Mouse (Mus musculus) intestine, postnatal 0 days (tissue): ENCODE measurements at regions not wholly inside any gene's neighbourhood (a gene's known extent, or its start where the extent isn't known, plus 50 kb on each side); places are given as distances from the start of the nearest gene placed in this dataset. TPM values are rescaled to one million over a fixed set of nuclear protein-coding genes. Genes with fewer than 3 reads are reported as not detected.

ENCODE experiments used
- ATAC-seq: fragments of 200-750 bp; cut with Nextera tagmentation; 2 replicates; pipeline ENCODE4 v1.8.0; 2017; ENCODE audit warnings: mild to moderate bottlenecking, moderate TSS enrichment, moderate library complexity
- H3K27ac ChIP-seq: fragments of 300-500 bp; sonication (generic); 2 replicates; pipeline ENCODE4 v1.5.1; 2014; ENCODE audit warnings: mild to moderate bottlenecking, low read depth, low read length, moderate library complexity
- H3K27me3 ChIP-seq: fragments of 300-500 bp; sonication (generic); replicated peaks from 2 replicates; pipeline ENCODE4 v1.6.1; 2014; ENCODE audit warnings: low read length, mixed read lengths; ENCODE audit not compliant: control insufficient read depth, insufficient read depth
- H3K36me3 ChIP-seq: fragments of 300-500 bp; sonication (generic); 2 replicates; pipeline ENCODE4 v1.6.1; 2014; ENCODE audit warnings: mild to moderate bottlenecking, moderate library complexity; ENCODE audit not compliant: control insufficient read depth, insufficient read depth
- H3K4me1 ChIP-seq: fragments of 300-500 bp; sonication (generic); replicated peaks from 2 replicates; pipeline ENCODE4 v1.6.1; 2014; ENCODE audit warnings: antibody characterized with exemption, low read length, mixed read lengths; ENCODE audit not compliant: control insufficient read depth, insufficient read depth
- H3K4me2 ChIP-seq: fragments of 300-500 bp; sonication (generic); replicated peaks from 2 replicates; pipeline ENCODE4 v1.6.1; 2014; ENCODE audit warnings: low read depth, mild to moderate bottlenecking, moderate library complexity
- H3K4me3 ChIP-seq: fragments of 300-500 bp; sonication (generic); 2 replicates; pipeline ENCODE4 v1.5.1; 2014; ENCODE audit warnings: low read depth, low read length
- H3K9ac ChIP-seq: fragments of 300-500 bp; sonication (generic); 2 replicates; pipeline ENCODE4 v1.6.1; 2014; ENCODE audit warnings: mild to moderate bottlenecking, low read depth, low read length
- H3K9me3 ChIP-seq: fragments of 300-500 bp; sonication (generic); 2 replicates; pipeline ENCODE4 v1.6.1; 2016; ENCODE audit warnings: mixed run types; ENCODE audit not compliant: control insufficient read depth
- CTCF ChIP-seq: sonication (generic); IDR thresholded peaks from 2 replicates; pipeline ENCODE4 v1.5.1; 2016; ENCODE audit warnings: low read depth, mild to moderate bottlenecking, control low read depth, antibody characterized with exemption, moderate library complexity
- WGBS: fragments of 180-500 bp; shearing (Covaris S2); extraction: QIAGEN DNeasy Blood & Tissue Kit; methylation state at CpG from one replicate; pipeline ENCODE4 v1.1.7; 2014; 5-methylcytosine and 5-hydroxymethylcytosine counted together
- microRNA-seq: library from miRNA; unstranded; fragments of <30 nt; microRNA quantifications from one replicate; pipeline ENCODE4, GENCODE M21; 2016

DNA sequence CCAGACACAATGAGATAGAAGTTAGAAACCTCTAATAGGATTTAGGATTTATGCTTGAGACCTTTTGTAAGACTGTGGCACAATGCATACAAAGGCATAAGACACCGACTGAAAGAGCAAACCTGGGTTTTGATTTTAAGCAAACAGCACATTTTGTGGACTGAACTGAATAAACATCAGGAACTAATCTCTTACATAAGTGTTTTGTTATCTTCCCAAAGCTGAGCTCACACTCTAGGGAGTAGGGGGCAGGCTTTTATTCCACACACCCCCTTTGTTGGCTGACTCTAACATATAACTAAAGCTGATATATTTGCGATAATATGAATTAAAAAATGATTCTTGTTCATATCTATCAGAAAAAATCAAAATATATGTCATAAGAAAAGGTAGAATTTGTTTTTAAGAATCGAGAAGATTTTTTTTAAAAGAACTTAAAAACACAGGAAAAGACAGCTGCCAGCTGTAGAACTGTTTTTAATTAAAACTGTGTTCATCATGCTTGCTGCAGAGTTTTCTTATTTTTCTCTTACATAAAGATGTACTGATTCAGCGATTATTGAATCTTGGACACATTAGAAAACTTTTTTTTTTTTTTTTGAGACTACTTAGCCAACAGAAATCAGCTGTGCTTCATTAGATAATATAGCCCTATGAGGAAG is 56.2 kb upstream of the Dcn start:
- ATAC-seq, result no peak
- H3K4me3 ChIP-seq, result no peak overlapping the region
- H3K36me3 ChIP-seq, result no peaks in the 10 kb centered on the region
- no peak for TF ChIP-seq CTCF
- WGBS, result 56% methylated on average over 4 of the region's 4 CpGs
- no peaks in the 10 kb centered on the region for H3K9me3 ChIP-seq
- no peaks in the 10 kb centered on the region for H3K27me3 ChIP-seq
- H3K4me1 ChIP-seq, result no peaks in the 10 kb centered on the region
- H3K27ac ChIP-seq, result no peak overlapping the region
- H3K4me2 ChIP-seq, result no peak overlapping the region
- H3K9ac ChIP-seq, result no peak overlapping the region

Small RNAs in the stretch of these regions (microRNA-seq; reads per million reads assigned to microRNA genes)
- gene Gm24587 (not detected), gene Mir3966 (not detected)
